Mouse (Mus musculus) intestine, embryonic 14.5 days (tissue): ENCODE data around the gene Il17ra. TPM values are rescaled to one million over a fixed set of nuclear protein-coding genes. Genes with fewer than 3 reads are reported as not detected.

ENCODE experiments used
- ATAC-seq: fragments of 200-750 bp; cut with Nextera tagmentation; replicated peaks from 2 replicates; pipeline ENCODE4 v1.8.0; 2017; ENCODE audit warnings: low read depth, moderate number of reproducible peaks, moderate TSS enrichment, moderate library complexity; ENCODE audit not compliant: low FRiP score, low TSS enrichment
- DNase-seq: peaks from one replicate; pipeline ENCODE4 v3.0.0-alpha.2; 2018; ENCODE audit warnings: low spot score
- H3K27ac ChIP-seq: fragments of 300-500 bp; sonication (generic); 2 replicates; pipeline ENCODE4 v1.5.1; 2014; ENCODE audit warnings: low read depth, mild to moderate bottlenecking, control low read depth
- H3K27me3 ChIP-seq: fragments of 300-500 bp; sonication (generic); replicated peaks from 2 replicates; pipeline ENCODE4 v1.6.1; 2014; ENCODE audit warnings: low read length, control low read depth; ENCODE audit not compliant: control insufficient read depth, insufficient read depth
- H3K36me3 ChIP-seq: fragments of 300-500 bp; sonication (generic); 2 replicates; pipeline ENCODE4 v1.6.1; 2014; ENCODE audit warnings: low read length, control low read depth; ENCODE audit not compliant: control insufficient read depth, insufficient read depth
- H3K4me1 ChIP-seq: fragments of 300-500 bp; sonication (generic); replicated peaks from 2 replicates; pipeline ENCODE4 v1.6.1; 2014; ENCODE audit warnings: low read length, control low read depth, mixed read lengths; ENCODE audit not compliant: control insufficient read depth, insufficient read depth
- H3K4me2 ChIP-seq: fragments of 300-500 bp; sonication (generic); 2 replicates; pipeline ENCODE4 v1.6.1; 2014; ENCODE audit warnings: low read length
- H3K4me3 ChIP-seq: fragments of 300-500 bp; sonication (generic); 2 replicates; pipeline ENCODE4 v1.5.1; 2014; ENCODE audit warnings: low read depth, low read length, control low read depth, mixed read lengths
- H3K9ac ChIP-seq: fragments of 300-500 bp; sonication (generic); 2 replicates; pipeline ENCODE4 v1.6.1; 2014; ENCODE audit warnings: mild to moderate bottlenecking, low read length
- H3K9me3 ChIP-seq: fragments of 300-500 bp; sonication (generic); 2 replicates; pipeline ENCODE4 v1.6.1; 2016; ENCODE audit warnings: low read length, control low read depth; ENCODE audit not compliant: control insufficient read depth
- WGBS: fragments of 180-500 bp; shearing (Covaris S2); extraction: QIAGEN DNeasy Blood & Tissue Kit; methylation state at CpG from one replicate; pipeline ENCODE4 v1.1.7; 2014; 5-methylcytosine and 5-hydroxymethylcytosine counted together
- polyA plus RNA-seq: library from polyadenylated mRNA; unstranded; fragments of >200 nt; fragmentation: Nextera tagmentation; extraction: Ambion mirVana; gene quantifications from 2 replicates; pipeline ENCODE4 v1.2.1, GENCODE M21; 2014

Gene Il17ra
- polyA plus RNA-seq, 1 experiment from 2014 or later = 2.1 TPM

GRCm38 (mm10) chr6:120491064-120491463, 28.0 kb downstream of the Il17ra start:
- no peak overlapping the region for H3K4me3 ChIP-seq
- peaks cover 10% of the 10 kb centered on the region; the same call in 1 of the 2 replicates for H3K4me1 ChIP-seq
- H3K9ac ChIP-seq = no peak overlapping the region
- no peak overlapping the region for H3K4me2 ChIP-seq
- H3K9me3 ChIP-seq = no peaks in the 10 kb centered on the region
- DNase-seq = no peak
- 63% methylated on average over 7 of the region's 7 CpGs for WGBS
- H3K27me3 ChIP-seq = peaks cover 26% of the 10 kb centered on the region
- H3K27ac ChIP-seq = no peak overlapping the region
- H3K36me3 ChIP-seq = no peaks in the 10 kb centered on the region
- no peak for ATAC-seq

- no peak overlapping the region for H3K9ac ChIP-seq
- 13% methylated on average over 22 of the region's 22 CpGs for WGBS
- no peak overlapping the region for H3K27ac ChIP-seq
- H3K4me3 ChIP-seq = peak overlapping the region; percentile 60
- no peak for ATAC-seq
- peaks cover 10% of the 10 kb centered on the region; the same call in 1 of the 2 replicates for H3K4me1 ChIP-seq
- H3K27me3 ChIP-seq = peaks cover 26% of the 10 kb centered on the region
- H3K36me3 ChIP-seq = no peaks in the 10 kb centered on the region
- H3K4me2 ChIP-seq = peak overlapping the region; percentile 88
- H3K9me3 ChIP-seq = no peaks in the 10 kb centered on the region
- peak; percentile 55 for DNase-seq
These were observed 28.9 kb downstream of the Il17ra start for GRCm38 (mm10) chr6:120491862-120492498.

- Histone ChIP-seq H3K27me3 (peaks cover 26% of the 10 kb centered on the region), H3K9me3 (no peaks in the 10 kb centered on the region), H3K4me3 (peak overlapping the region; percentile 60), H3K36me3 (no peaks in the 10 kb centered on the region), H3K27ac (no peak overlapping the region), H3K9ac (peak overlapping the region; percentile 30; the same call in 1 of the 2 replicates), H3K4me2 (peak overlapping the region; percentile 88), H3K4me1 (peaks cover 10% of the 10 kb centered on the region; the same call in 1 of the 2 replicates)
- WGBS = under 1% methylated on average over 78 of the region's 95 CpGs
- ATAC-seq = peak; percentile 30
- peak; percentile 73 for DNase-seq
These were observed 29.7 kb downstream of the Il17ra start for GRCm38 (mm10) chr6:120492499-120493373.

- H3K4me3 ChIP-seq = peak within 1 kb of the TSS; percentile 60
- H3K27ac ChIP-seq = no peak within 1 kb of the TSS
- peak within 1 kb of the TSS; percentile 30; the same call in 1 of the 2 replicates for H3K9ac ChIP-seq
- peak; percentile 59 for ATAC-seq
- peaks cover 10% of the 10 kb centered on the region; the same call in 1 of the 2 replicates for H3K4me1 ChIP-seq
- H3K27me3 ChIP-seq = peaks cover 26% of the 10 kb centered on the region
- under 1% methylated on average over 52 of the region's 84 CpGs for WGBS
- peak; percentile 83 for DNase-seq
- no peaks in the 10 kb centered on the region for H3K9me3 ChIP-seq
- peak within 1 kb of the TSS; percentile 88 for H3K4me2 ChIP-seq
- no peaks in the 10 kb centered on the region for H3K36me3 ChIP-seq
These were observed 30.5 kb downstream of the Il17ra start, which contains the start of gene Tmem121b for GRCm38 (mm10) chr6:120493374-120494181. Gene Tmem121b (minus strand): TSS chr6:120493807.

- H3K9ac ChIP-seq = no peak overlapping the region
- 58% methylated on average over 3 of the region's 3 CpGs for WGBS
These were observed 33.5 kb downstream of the Il17ra start for GRCm38 (mm10) chr6:120496544-120496943.

GRCm38 (mm10) chr6:120504051-120504450, 41.0 kb downstream of the Il17ra start:
- Histone ChIP-seq H3K4me2 (no peak overlapping the region), H3K9me3 (peaks cover 5% of the 10 kb centered on the region; the same call in 1 of the 2 replicates), H3K36me3 (no peaks in the 10 kb centered on the region), H3K4me1 (no peaks in the 10 kb centered on the region), H3K4me3 (no peak overlapping the region), H3K27ac (no peak overlapping the region), H3K9ac (no peak overlapping the region), H3K27me3 (no peaks in the 10 kb centered on the region)
- 62% methylated on average over 3 of the region's 3 CpGs for WGBS
- ATAC-seq (no peak), DNase-seq (no peak)

More at GRCm38 (mm10) chr6:120496544-120496943, 33.5 kb downstream of the Il17ra start:
- H3K4me2 ChIP-seq = no peak overlapping the region
- peaks cover 22% of the 10 kb centered on the region for H3K27me3 ChIP-seq
- peaks cover 5% of the 10 kb centered on the region; the same call in 1 of the 2 replicates for H3K9me3 ChIP-seq
- ATAC-seq (no peak), DNase-seq (no peak)
- H3K4me1 ChIP-seq = peaks cover 10% of the 10 kb centered on the region; the same call in 1 of the 2 replicates
- H3K4me3 ChIP-seq = no peak overlapping the region
- no peaks in the 10 kb centered on the region for H3K36me3 ChIP-seq
- H3K27ac ChIP-seq = no peak overlapping the region

GRCm38 (mm10) chr6:120505531-120505930, 42.5 kb downstream of the Il17ra start:
- DNase-seq (no peak), ATAC-seq (no peak)
- Histone ChIP-seq H3K9ac (no peak overlapping the region), H3K36me3 (peaks cover 10% of the 10 kb centered on the region; the same call in 1 of the 2 replicates), H3K27ac (no peak overlapping the region), H3K9me3 (peaks cover 2% of the 10 kb centered on the region; the same call in 1 of the 2 replicates), H3K27me3 (no peaks in the 10 kb centered on the region), H3K4me1 (no peaks in the 10 kb centered on the region), H3K4me2 (no peak overlapping the region), H3K4me3 (no peak overlapping the region)
- WGBS = 77% methylated on average over 4 of the region's 4 CpGs

- Histone ChIP-seq H3K27me3 (no peaks in the 10 kb centered on the region), H3K9me3 (no peaks in the 10 kb centered on the region)
- WGBS = 78% methylated on average over 4 of the region's 4 CpGs
These were observed 45.6 kb downstream of the Il17ra start for GRCm38 (mm10) chr6:120508645-120509044.

More at GRCm38 (mm10) chr6:120508645-120509044, 45.6 kb downstream of the Il17ra start:
- Histone ChIP-seq H3K36me3 (peaks cover 23% of the 10 kb centered on the region), H3K4me2 (no peak overlapping the region), H3K4me3 (no peak overlapping the region), H3K27ac (no peak overlapping the region), H3K4me1 (no peaks in the 10 kb centered on the region), H3K9ac (no peak overlapping the region)
- DNase-seq (no peak), ATAC-seq (no peak)
